Mouse (Mus musculus) Patski (cell line): ENCODE measurements around the gene Zfp977. TPM values are rescaled to one million over a fixed set of nuclear protein-coding genes. Genes with fewer than 3 reads are reported as not detected.
"Not testable (repeated sequence)": the region's sequence is repeated elsewhere in the genome, so short reads cannot be mapped to it uniquely, and the experiment has no call there.

Source experiments
- ATAC-seq: fragments of 100-300 bp; one replicate; pipeline ENCODE4 v1.8.0; 2021
- CTCF ChIA-PET: fragments of 350-600 bp; sonication (Branson Sonifier 250); formaldehyde crosslinking; loops from one replicate; lab custom pipeline; 2022; ENCODE audit warnings: inconsistent platforms; lab: Charles Lee
- POLR2A ChIA-PET: fragments of 350-600 bp; sonication (Branson Sonifier 250); formaldehyde crosslinking; loops from one replicate; lab custom pipeline; 2022; ENCODE audit warnings: antibody characterized with exemption, inconsistent platforms; lab: Charles Lee
- DNase-seq: peaks from one replicate; pipeline ENCODE4 v3.0.0-alpha.2; 2011; ENCODE audit warnings: low read depth, low spot score
- H3K27me3 ChIP-seq: fragments of 371-371 bp; one replicate; pipeline ENCODE4 v1.5.1; 2021
- CTCF ChIP-seq: fragments of 100-300 bp; IDR thresholded peaks from one replicate; pipeline ENCODE4 v1.5.1; 2021
- in situ Hi-C: fragments of 300-500 bp; cut with MboI; formaldehyde crosslinking; loops from 3 replicates; pipeline ENCODE4 v1.11.1; 2018; ENCODE audit warnings: low pct_unique_long_range_greater_than_20kb, mixed read lengths
- polyA plus RNA-seq: library from polyadenylated mRNA; unstranded; gene quantifications from one replicate; pipeline ENCODE4 v1.2.3, GENCODE M21; 2021

Zfp977 gene
- polyA plus RNA-seq, result 0.30 TPM

GRCm38 (mm10) chr7:42592413-42592812, at the start of gene Zfp977:
Gene Zfp977 (minus strand): TSS chr7:42592547.
- DNase-seq, CTCF ChIA-PET, H3K27me3 ChIP-seq, POLR2A ChIA-PET, ATAC-seq: not testable (repeated sequence)
- in situ Hi-C loops, result loop anchor here (5.0 kb wide), 1 partner anchor 585 kb away; no protein-coding TSS in a partner anchor

DNA sequence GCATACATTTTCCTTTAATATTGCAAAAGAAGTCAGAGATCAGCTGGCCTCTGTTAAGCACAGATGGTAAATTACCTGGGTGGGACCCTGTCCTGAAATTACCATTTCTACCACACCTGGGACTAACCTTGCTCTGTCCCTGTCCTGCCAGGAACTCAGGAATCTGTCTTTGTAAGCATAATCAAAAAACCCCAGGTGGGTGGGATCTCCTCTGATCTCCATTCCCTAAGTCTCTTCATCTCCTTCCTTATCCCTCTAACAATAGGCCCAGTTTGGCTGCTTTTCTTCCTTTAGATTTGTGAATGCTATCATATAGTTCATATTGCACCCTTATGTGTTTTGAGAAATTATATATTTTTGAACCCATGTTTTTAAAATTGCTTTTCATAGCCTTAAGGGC, 38.7 kb upstream of the Zfp977 start:
- H3K27me3 ChIP-seq, in situ Hi-C loops, ATAC-seq, CTCF ChIA-PET, DNase-seq, POLR2A ChIA-PET: not testable (repeated sequence)

DNA sequence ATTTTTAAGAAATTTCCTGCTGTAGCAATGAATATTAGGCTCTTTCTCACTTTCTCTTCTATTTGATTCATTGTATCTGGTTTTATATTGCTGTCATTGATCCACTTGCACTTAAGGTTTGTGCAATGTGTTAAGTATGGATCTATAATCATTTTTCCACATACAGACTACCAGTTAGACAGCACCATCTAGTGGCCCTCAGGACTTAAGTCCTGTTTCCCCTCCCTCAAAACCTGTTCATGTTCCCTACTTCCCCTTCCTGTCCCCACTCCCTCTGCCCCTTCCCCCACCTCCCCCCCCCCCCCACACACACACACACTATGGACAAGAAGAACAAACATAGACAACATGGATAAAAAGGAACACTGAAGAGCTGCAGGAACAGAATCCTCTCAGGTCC, 3.3 kb upstream of the Zfp977 start:
- H3K27me3 ChIP-seq, in situ Hi-C loops, ATAC-seq, DNase-seq, CTCF ChIA-PET, POLR2A ChIA-PET: not testable (repeated sequence)

- ATAC-seq, DNase-seq, POLR2A ChIA-PET, H3K27me3 ChIP-seq, CTCF ChIA-PET: not testable (repeated sequence)
- in situ Hi-C loops, result loop anchor here (5.0 kb wide), 1 partner anchor 586 kb away; no protein-coding TSS in a partner anchor
These were observed 1.0 kb downstream of the Zfp977 start for GRCm38 (mm10) chr7:42591311-42591710.

GRCm38 (mm10) chr7:42578488-42578887, 13.9 kb downstream of the Zfp977 start, which contains the start of gene Gm21028:
Gene Gm21028 (minus strand): TSS chr7:42578588.
- POLR2A ChIA-PET, result no interaction called here
- H3K27me3 ChIP-seq, result no peaks in the 10 kb centered on the region
- DNase-seq (no peak), ATAC-seq (no peak)
- in situ Hi-C loops, result no loop called here
- TF ChIP-seq CTCF, result no peak
- CTCF ChIA-PET, result no interaction called here

GRCm38 (mm10) chr7:42551766-42552165, 40.6 kb downstream of the Zfp977 start:
- TF ChIP-seq CTCF, result no peak
- POLR2A ChIA-PET, result no interaction called here
- CTCF ChIA-PET, result no interaction called here
- in situ Hi-C loops, result no loop called here
- H3K27me3 ChIP-seq, result no peaks in the 10 kb centered on the region
- no peak for DNase-seq
- no peak for ATAC-seq

Other genes with a start within 250 kb of the Zfp977 start
- not detected for gene 4933421I07Rik, start 144.4 kb downstream of the Zfp977 start, polyA plus RNA-seq
- gene Zfp141, start 86.8 kb downstream of the Zfp977 start, polyA plus RNA-seq, result 3.9 TPM
- gene Gm21028, start 14.0 kb downstream of the Zfp977 start, polyA plus RNA-seq, result not detected
- 2.0 TPM for gene Zfp976, start 50.0 kb upstream of the Zfp977 start, polyA plus RNA-seq
- 2.7 TPM for gene Zfp975, start 100.2 kb upstream of the Zfp977 start, polyA plus RNA-seq
- not detected for gene Gm17067, start 134.5 kb upstream of the Zfp977 start, polyA plus RNA-seq
- 0.05 TPM for gene Vmn2r62, start 201.0 kb upstream of the Zfp977 start, polyA plus RNA-seq